Mouse (Mus musculus) embryonic fibroblast, embryonic 13.5 days (primary cell): ENCODE measurements around the gene Zfp830.

Source experiments
- CTCF ChIP-seq: IDR thresholded peaks from 2 replicates; pipeline ENCODE4 v1.5.1; 2011; ENCODE audit warnings: mild to moderate bottlenecking, control low read depth, low read length, moderate library complexity, borderline replicate concordance; ENCODE audit not compliant: insufficient read depth
- POLR2A ChIP-seq: IDR thresholded peaks from 2 replicates; pipeline ENCODE4 v1.6.1; 2011; ENCODE audit warnings: low read depth, mild to moderate bottlenecking, control low read depth, low read length, moderate library complexity

DNA sequence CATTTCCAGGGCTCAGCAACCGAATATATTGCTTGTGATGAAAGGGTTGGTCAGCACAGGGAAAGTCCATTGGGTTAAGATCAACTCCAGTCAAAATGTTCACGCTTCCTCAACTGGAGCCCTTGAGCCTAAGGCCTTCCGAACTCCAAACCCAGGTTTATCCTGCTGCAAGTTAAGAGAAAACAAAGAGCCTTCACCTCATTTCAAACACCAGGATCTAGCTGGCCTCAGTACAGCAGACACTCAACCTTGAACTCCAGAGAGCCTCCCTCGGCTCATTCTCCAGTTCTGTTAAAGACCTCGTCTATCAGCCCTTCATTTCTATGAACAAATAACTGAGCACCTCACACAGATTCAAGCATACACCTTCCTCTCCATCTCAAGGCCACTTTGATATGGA lies 16.0 kb downstream of the Zfp830 start:
- TF ChIP-seq CTCF = no peak
- peak; percentile 25; the same call in 1 of the 2 replicates for TF ChIP-seq POLR2A
